Mouse (Mus musculus) ES-E14 (cell line): ENCODE measurements around the gene Dab2ip.

Experiments used
- CHD2 ChIP-seq: IDR thresholded peaks from 2 replicates; pipeline ENCODE4 v1.6.1; 2014; ENCODE audit warnings: mild to moderate bottlenecking, low read depth, low read length, inconsistent platforms
- HCFC1 ChIP-seq: IDR thresholded peaks from 2 replicates; pipeline ENCODE4 v1.6.1; 2012; ENCODE audit warnings: low read length, inconsistent platforms, borderline replicate concordance; ENCODE audit not compliant: insufficient read depth
- MAFK ChIP-seq: IDR thresholded peaks from 2 replicates; pipeline ENCODE4 v1.6.1; 2014; ENCODE audit warnings: mild to moderate bottlenecking, low read depth, low read length, inconsistent platforms; ENCODE audit not compliant: insufficient read depth
- ZC3H11A ChIP-seq: IDR thresholded peaks from 2 replicates; pipeline ENCODE4 v1.6.1; 2012; ENCODE audit warnings: low read depth, mild to moderate bottlenecking, inconsistent platforms, low read length, borderline replicate concordance
- ZNF384 ChIP-seq: IDR thresholded peaks from 2 replicates; pipeline ENCODE4 v1.6.1; 2012; ENCODE audit warnings: low read depth, low read length, inconsistent platforms

DNA sequence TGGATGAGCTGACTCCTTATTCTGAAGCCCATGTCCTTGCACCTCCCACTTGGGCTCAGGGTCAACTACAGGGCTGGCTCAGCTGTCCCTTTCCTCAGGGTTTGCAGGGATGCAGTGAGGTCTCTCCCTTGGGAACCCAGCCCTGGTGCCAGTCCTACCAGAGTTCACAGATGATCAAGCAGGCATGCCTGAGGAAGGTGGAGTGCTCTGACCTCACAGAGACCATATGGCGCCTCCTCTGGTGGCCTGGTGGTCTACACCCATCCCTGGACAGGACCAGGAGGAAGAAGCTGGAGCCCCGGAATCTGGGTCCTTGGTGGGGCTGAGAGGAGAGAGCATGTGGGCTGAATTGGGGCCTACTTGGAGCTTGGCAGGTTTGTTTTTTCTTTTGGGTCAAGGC is 57.9 kb downstream of the Dab2ip start:
- TF ChIP-seq MAFK (no peak), CHD2 (no peak), ZC3H11A (no peak), HCFC1 (no peak), ZNF384 (no peak)
